Mouse (Mus musculus) retina, postnatal 1 day (tissue): ENCODE measurements around the gene Sipa1.

Source experiments
- DNase-seq: peaks from one replicate; pipeline ENCODE4 v3.0.0-alpha.2; 2012

Gene Sipa1

GRCm38 (mm10) chr19:5601752-5602541, 61.6 kb downstream of the Sipa1 start, which contains the start of gene Rnaseh2c:
Rnaseh2c (plus strand) TSS chr19:5601873.
- DNase-seq, result peak; percentile 90
